Mouse (Mus musculus) forebrain, embryonic 14.5 days (tissue): Measurements from ENCODE around the gene Taz. TPM values are rescaled to one million over a fixed set of nuclear protein-coding genes. Genes with fewer than 3 reads are reported as not detected.
A peak's percentile ranks its signal among the peaks of the same experiment; 100 is the strongest.

Source experiments
- ATAC-seq: fragments of 200-750 bp; cut with Nextera tagmentation; 2 replicates; pipeline ENCODE4 v1.8.0; 2017; ENCODE audit warnings: mild to moderate bottlenecking, moderate library complexity
- DNase-seq: peaks from one replicate; pipeline ENCODE4 v3.0.0-alpha.2; 2015; ENCODE audit warnings: low spot score
- H3K27ac ChIP-seq: fragments of 300-500 bp; sonication (generic); 2 replicates; pipeline ENCODE4 v1.5.1; 2014; ENCODE audit warnings: low read depth, mild to moderate bottlenecking, control low read depth, low read length, moderate library complexity
- H3K27me3 ChIP-seq: fragments of 300-500 bp; sonication (generic); replicated peaks from 2 replicates; pipeline ENCODE4 v1.6.1; 2014; ENCODE audit warnings: low read length, control low read depth, mixed read lengths; ENCODE audit not compliant: control insufficient read depth, insufficient read depth
- H3K36me3 ChIP-seq: fragments of 300-500 bp; sonication (generic); 2 replicates; pipeline ENCODE4 v1.6.1; 2014; ENCODE audit warnings: low read length, control low read depth; ENCODE audit not compliant: control insufficient read depth, insufficient read depth
- H3K4me1 ChIP-seq: fragments of 300-500 bp; sonication (generic); 2 replicates; pipeline ENCODE4 v1.6.1; 2014; ENCODE audit warnings: antibody characterized with exemption, low read length, control low read depth; ENCODE audit not compliant: control insufficient read depth, insufficient read depth
- H3K4me2 ChIP-seq: fragments of 300-500 bp; sonication (generic); 2 replicates; pipeline ENCODE4 v1.6.1; 2014; ENCODE audit warnings: mild to moderate bottlenecking, control low read depth, low read length
- H3K4me3 ChIP-seq: fragments of 300-500 bp; sonication (generic); 2 replicates; pipeline ENCODE4 v1.5.1; 2014; ENCODE audit warnings: low read depth, low read length, control low read depth
- H3K9ac ChIP-seq: fragments of 300-500 bp; sonication (generic); 2 replicates; pipeline ENCODE4 v1.6.1; 2014; ENCODE audit warnings: mild to moderate bottlenecking, low read length, control low read depth, moderate library complexity
- H3K9me3 ChIP-seq: fragments of 300-500 bp; sonication (generic); replicated peaks from 2 replicates; pipeline ENCODE4 v1.6.1; 2016; ENCODE audit warnings: low read length, control low read depth, mixed read lengths; ENCODE audit not compliant: control insufficient read depth
- WGBS: fragments of 180-500 bp; shearing (Covaris S2); extraction: QIAGEN DNeasy Blood & Tissue Kit; methylation state at CpG from one replicate; pipeline ENCODE4 v1.1.7; 2014; 5-methylcytosine and 5-hydroxymethylcytosine counted together
- polyA plus RNA-seq: library from polyadenylated mRNA; unstranded; fragments of >200 nt; fragmentation: Nextera tagmentation; extraction: Ambion mirVana; gene quantifications from 2 replicates; pipeline ENCODE4 v1.2.1, GENCODE M21; 2014

Gene Taz
- 60.2 and 65.0 TPM in 2 replicates for polyA plus RNA-seq

- Histone ChIP-seq H3K27ac (peak within 1 kb of the TSS; percentile 83), H3K27me3 (no peaks in the 10 kb centered on the region), H3K4me1 (peaks cover 4% of the 10 kb centered on the region; the same call in 1 of the 2 replicates), H3K9me3 (no peaks in the 10 kb centered on the region), H3K9ac (peak within 1 kb of the TSS; percentile 75), H3K36me3 (no peaks in the 10 kb centered on the region), H3K4me2 (peak within 1 kb of the TSS; percentile 70), H3K4me3 (peak within 1 kb of the TSS; percentile 49)
- peak; percentile 50 for DNase-seq
- WGBS, result 35% methylated on average over 16 of the region's 16 CpGs
- ATAC-seq, result peak; percentile 53
These were observed at the start of gene Taz, which contains the start of gene Dnase1l1 for GRCm38 (mm10) chrX:74281732-74282394. Gene Taz (plus strand): TSS chrX:74281912. Gene Dnase1l1 (minus strand): TSS chrX:74282337.

GRCm38 (mm10) chrX:74233196-74233595, 48.5 kb upstream of the Taz start:
- Histone ChIP-seq H3K4me1 (no peaks in the 10 kb centered on the region), H3K27ac (no peak overlapping the region), H3K9me3 (no peaks in the 10 kb centered on the region), H3K9ac (no peak overlapping the region), H3K4me2 (no peak overlapping the region), H3K36me3 (peaks cover 95% of the 10 kb centered on the region), H3K4me3 (no peak overlapping the region), H3K27me3 (no peaks in the 10 kb centered on the region)
- ATAC-seq, result no peak
- WGBS, result 96% methylated on average over 5 of the region's 5 CpGs
- DNase-seq, result no peak

- H3K9ac ChIP-seq, result no peak overlapping the region
- no peak overlapping the region for H3K4me2 ChIP-seq
- H3K9me3 ChIP-seq, result no peaks in the 10 kb centered on the region
- 96% methylated on average over 4 of the region's 4 CpGs for WGBS
- ATAC-seq (no peak), DNase-seq (no peak)
- H3K27me3 ChIP-seq, result no peaks in the 10 kb centered on the region
- peaks cover 73% of the 10 kb centered on the region for H3K36me3 ChIP-seq
- H3K27ac ChIP-seq, result no peak overlapping the region
- no peak overlapping the region for H3K4me3 ChIP-seq
- no peaks in the 10 kb centered on the region for H3K4me1 ChIP-seq
These were observed 41.4 kb upstream of the Taz start for GRCm38 (mm10) chrX:74240332-74240731.

- no peak for DNase-seq
- no peak for ATAC-seq
- Histone ChIP-seq H3K27me3 (no peaks in the 10 kb centered on the region), H3K4me3 (peak overlapping the region; percentile 51), H3K9me3 (no peaks in the 10 kb centered on the region), H3K4me1 (no peaks in the 10 kb centered on the region), H3K27ac (no peak overlapping the region), H3K36me3 (peaks cover 47% of the 10 kb centered on the region), H3K9ac (no peak overlapping the region), H3K4me2 (peak overlapping the region; percentile 68)
- WGBS, result 83% methylated on average over 2 of the region's 2 CpGs
These were observed 38.3 kb upstream of the Taz start for GRCm38 (mm10) chrX:74243396-74243795.

- 57% methylated on average over 3 of the region's 3 CpGs for WGBS
- H3K4me1 ChIP-seq, result no peaks in the 10 kb centered on the region
- peak overlapping the region; percentile 76; the same call in 1 of the 2 replicates for H3K9ac ChIP-seq
- DNase-seq (no peak), ATAC-seq (no peak)
- H3K4me3 ChIP-seq, result peak overlapping the region; percentile 51
- H3K36me3 ChIP-seq, result peaks cover 43% of the 10 kb centered on the region
- H3K27ac ChIP-seq, result no peak overlapping the region
- no peaks in the 10 kb centered on the region for H3K9me3 ChIP-seq
- peak overlapping the region; percentile 68 for H3K4me2 ChIP-seq
- no peaks in the 10 kb centered on the region for H3K27me3 ChIP-seq
These were observed 37.9 kb upstream of the Taz start for GRCm38 (mm10) chrX:74243807-74244206.

- Histone ChIP-seq H3K27ac (peak overlapping the region; percentile 87; the same call in 1 of the 2 replicates), H3K4me2 (peak overlapping the region; percentile 68), H3K36me3 (peaks cover 35% of the 10 kb centered on the region), H3K4me1 (no peaks in the 10 kb centered on the region), H3K9me3 (no peaks in the 10 kb centered on the region), H3K27me3 (no peaks in the 10 kb centered on the region), H3K9ac (peak overlapping the region; percentile 76), H3K4me3 (peak overlapping the region; percentile 51)
- 41% methylated on average over 3 of the region's 3 CpGs for WGBS
- ATAC-seq, result peak; percentile 40
- DNase-seq, result peak; percentile 83
These were observed 37.1 kb upstream of the Taz start for GRCm38 (mm10) chrX:74244614-74245083.

- Histone ChIP-seq H3K27ac (peak overlapping the region; percentile 87), H3K4me3 (peak overlapping the region; percentile 51), H3K9ac (peak overlapping the region; percentile 76), H3K4me2 (peak overlapping the region; percentile 68), H3K9me3 (no peaks in the 10 kb centered on the region), H3K27me3 (no peaks in the 10 kb centered on the region), H3K36me3 (peaks cover 30% of the 10 kb centered on the region), H3K4me1 (no peaks in the 10 kb centered on the region)
- 46% methylated on average over 1 of the region's 1 CpGs for WGBS
- DNase-seq, result no peak
- ATAC-seq, result no peak
These were observed 36.6 kb upstream of the Taz start for GRCm38 (mm10) chrX:74245107-74245506.

- ATAC-seq, result peak; percentile 54
- Histone ChIP-seq H3K4me2 (peak overlapping the region; percentile 68), H3K4me1 (no peaks in the 10 kb centered on the region), H3K27me3 (no peaks in the 10 kb centered on the region), H3K27ac (peak overlapping the region; percentile 87), H3K9ac (peak overlapping the region; percentile 76), H3K36me3 (peaks cover 24% of the 10 kb centered on the region), H3K4me3 (peak overlapping the region; percentile 51), H3K9me3 (no peaks in the 10 kb centered on the region)
- DNase-seq, result peak; percentile 82
- WGBS, result 37% methylated on average over 21 of the region's 21 CpGs
These were observed 36.0 kb upstream of the Taz start for GRCm38 (mm10) chrX:74245687-74246086.

GRCm38 (mm10) chrX:74246213-74246681, 35.5 kb upstream of the Taz start:
- peak; percentile 97 for DNase-seq
- H3K27me3 ChIP-seq, result no peaks in the 10 kb centered on the region

More at GRCm38 (mm10) chrX:74246213-74246681, 35.5 kb upstream of the Taz start:
- peaks cover 19% of the 10 kb centered on the region for H3K36me3 ChIP-seq
- ATAC-seq, result peak; percentile 92
- WGBS, result 26% methylated on average over 38 of the region's 38 CpGs
- peak overlapping the region; percentile 51 for H3K4me3 ChIP-seq
- H3K9ac ChIP-seq, result peak overlapping the region; percentile 76
- H3K9me3 ChIP-seq, result no peaks in the 10 kb centered on the region
- H3K4me2 ChIP-seq, result peak overlapping the region; percentile 68
- no peaks in the 10 kb centered on the region for H3K4me1 ChIP-seq
- H3K27ac ChIP-seq, result peak overlapping the region; percentile 87
